Mouse (Mus musculus) spleen, postnatal 36 days (tissue): ENCODE data around the gene Rps6ka5.
A peak's percentile ranks its signal among the peaks of the same experiment; 100 is the strongest.

Experiments used
- DNase-seq, 2 experiments: peaks; one replicate each; pipeline ENCODE4 v3.0.0; 2022; ENCODE audit warnings: low spot score in 2 of 2, mixed read lengths in 1 of 2

Rps6ka5 gene

GRCm38 (mm10) chr12:100726651-100727050 lies at the start of gene Rps6ka5:
Gene Rps6ka5, minus strand, starts transcription at chr12:100726983.
- no peak for DNase-seq

DNA sequence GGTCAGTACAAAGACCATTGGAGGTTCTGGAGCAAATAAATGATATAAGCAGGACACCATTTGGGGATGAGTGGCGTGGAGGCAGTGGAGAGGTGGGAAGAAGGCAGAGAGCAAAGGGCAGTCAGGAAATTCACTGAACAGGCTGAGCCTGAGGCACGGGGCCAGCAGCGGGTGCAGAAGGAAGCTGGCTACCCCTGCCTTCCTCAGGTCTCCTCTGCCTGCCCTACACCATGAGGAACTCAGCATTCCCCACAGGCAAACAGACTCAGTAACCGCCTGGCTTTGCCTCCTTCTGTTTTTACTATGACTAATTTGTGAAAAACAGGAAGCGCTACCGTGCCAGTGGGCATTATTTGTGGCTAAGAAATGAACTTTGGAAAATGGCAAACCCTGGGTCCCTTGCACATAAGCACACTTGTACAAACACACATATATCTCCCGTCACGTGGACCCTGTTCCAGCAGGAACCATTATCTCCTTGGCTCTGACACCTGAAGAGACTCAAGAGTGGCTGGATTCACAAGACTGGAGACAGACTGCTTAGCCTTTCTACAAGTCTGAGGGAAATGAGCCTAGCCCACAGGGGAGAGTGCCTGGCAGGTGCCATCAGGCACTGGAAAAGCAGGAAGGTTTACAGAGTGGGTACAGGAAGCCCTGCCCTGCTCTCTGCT lies 49.3 kb upstream of the Rps6ka5 start:
- peak in 1 of 2 experiments; percentile 19 for DNase-seq

DNA sequence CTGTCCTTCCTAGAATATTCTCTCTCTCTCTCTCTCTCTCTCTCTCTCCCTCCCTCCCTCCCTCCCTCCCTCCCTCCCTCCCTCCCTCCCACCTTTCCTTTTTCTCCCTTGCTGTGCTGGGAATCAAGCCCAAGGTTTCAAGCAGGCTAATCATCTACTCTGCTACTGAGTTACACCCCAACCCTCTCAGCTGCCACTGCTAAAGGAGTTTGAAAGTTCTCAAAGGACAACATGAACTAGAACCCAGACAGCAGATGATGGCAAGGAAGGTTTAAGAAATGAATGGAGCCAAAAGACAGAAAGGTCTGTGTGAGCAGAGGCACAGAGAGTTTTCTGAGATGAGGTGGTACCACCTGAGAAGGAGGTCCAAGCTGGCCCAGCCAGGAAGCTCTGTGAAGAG lies 48.5 kb upstream of the Rps6ka5 start:
- DNase-seq = no peak

DNA sequence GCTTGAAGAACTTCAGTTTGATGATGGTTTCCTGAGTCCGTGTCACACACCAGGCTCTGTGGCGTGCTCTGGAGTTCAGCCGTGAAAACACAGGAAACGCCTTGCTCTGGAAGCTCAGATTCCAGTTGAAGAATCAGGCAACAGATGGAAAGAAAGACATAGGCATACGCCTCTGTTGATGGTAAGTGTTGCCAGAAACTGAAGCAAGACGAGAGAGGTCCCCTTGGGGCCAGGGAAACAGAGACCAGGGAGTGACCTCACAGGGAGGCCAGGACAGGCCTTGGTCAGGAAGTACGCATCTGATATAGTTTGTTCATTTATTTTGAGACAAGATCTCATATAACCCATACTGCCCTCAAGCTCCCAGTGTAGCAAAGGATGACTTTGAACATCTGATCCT lies 48.0 kb upstream of the Rps6ka5 start:
- DNase-seq = no peak

DNA sequence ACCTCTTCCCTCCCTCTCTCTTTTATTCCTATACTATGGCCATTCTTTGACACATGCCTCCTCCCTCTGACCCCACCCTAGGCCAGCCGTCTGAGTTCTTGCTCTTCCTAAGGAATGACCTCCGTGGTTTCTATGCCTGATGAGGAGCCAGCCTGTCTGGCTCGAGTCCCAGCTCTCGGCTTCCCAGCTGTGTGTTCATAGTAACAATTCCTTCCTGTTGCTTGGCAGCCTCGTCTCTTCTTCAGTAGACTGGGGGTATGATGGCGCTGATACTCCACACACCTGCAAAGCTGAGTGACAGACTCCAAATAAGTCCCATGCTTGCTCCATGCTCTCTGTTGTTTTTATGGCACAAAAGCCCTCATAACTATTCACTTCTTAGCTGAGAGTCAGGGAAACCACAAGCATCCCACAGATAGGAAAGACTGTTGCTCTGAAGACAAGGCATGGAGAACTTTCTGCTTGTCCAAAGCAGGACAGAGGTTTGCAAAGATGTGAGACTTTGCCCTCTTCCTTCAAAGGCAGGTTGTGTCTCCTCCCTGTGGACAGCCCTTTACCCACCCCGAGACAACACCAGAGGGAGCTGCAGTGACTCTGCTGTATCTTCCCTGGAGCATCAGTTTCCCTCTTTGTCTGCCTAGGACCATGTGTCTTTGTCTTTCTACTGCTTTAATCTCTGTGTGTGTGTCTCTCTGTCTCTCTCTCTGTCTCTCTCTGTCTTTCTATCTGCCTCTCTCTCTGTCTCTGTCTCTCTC lies 45.6 kb upstream of the Rps6ka5 start:
- peak in 1 of 2 experiments; percentile 23 for DNase-seq

DNA sequence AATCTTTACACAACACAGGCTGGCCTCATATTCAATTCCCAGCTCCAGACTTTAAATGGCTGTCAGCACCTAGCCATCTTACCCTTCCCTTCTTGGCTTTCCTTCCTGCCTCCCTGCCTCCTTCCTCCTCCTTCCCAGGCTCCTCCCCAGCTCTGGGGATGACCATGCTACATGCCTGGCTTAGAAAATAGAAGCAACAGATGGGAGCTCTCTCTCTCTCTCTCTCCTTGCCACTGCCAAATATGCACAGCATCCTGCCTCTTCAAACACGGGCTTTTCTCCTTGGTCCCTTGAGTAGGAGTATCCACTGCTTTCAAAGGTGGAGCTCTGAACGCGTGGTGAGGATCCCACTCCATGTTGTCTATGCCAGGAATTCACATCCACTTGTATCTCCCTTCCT lies 44.0 kb upstream of the Rps6ka5 start:
- no peak for DNase-seq

DNA sequence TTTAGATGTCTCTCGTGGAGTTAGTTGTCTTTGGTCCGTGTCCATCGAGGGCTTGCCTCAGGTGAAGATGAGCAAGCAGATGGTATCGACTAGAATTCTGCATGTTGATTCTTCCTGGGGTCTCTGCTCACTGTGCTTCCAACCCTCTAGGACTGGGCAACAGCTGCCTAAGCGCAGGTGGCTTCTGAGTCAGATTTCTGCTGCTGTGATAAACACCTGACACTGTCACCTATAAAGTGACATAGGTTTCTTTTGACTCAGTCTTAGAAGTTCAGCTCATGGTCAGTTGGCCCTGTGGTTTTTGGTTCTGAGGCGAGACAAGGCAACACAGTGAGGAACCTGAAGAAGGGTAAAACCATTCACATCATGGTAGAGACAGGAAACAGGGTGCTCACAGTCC lies 43.1 kb upstream of the Rps6ka5 start:
- no peak for DNase-seq

DNA sequence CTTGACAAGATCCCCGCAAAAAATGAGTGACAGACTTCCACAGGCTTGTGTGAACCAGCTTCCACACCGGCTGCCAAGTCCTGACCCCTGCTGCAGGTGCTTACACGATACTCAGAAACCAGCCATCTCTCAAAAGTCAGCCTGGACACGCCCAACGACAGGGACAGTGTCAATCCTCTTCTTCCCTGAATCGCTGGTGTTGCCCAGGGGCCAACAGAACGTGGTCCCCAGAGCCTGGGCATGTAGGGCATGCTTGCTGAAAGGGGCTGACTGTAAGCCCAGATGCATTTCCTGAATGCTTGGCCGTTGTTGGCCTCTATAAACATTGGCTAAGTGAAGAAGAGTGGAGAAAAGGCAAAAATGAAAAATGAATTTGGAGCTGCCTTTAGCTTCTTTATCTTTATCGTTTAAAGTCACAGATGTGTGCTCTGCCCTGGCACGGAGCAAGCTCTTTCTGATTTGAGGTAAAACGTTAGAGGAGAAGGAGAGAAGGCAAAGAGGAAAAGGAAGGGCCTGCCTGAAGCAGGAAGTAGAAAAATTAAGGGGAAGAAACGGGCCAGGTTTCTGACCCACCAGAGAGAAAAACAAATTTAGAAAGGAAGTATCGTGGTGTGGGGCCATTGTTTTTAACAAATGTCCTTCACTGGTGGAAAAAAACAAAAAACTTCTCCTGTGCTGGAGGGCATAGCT lies 37.7 kb upstream of the Rps6ka5 start:
- peak in 1 of 2 experiments; percentile 40 for DNase-seq

GRCm38 (mm10) chr12:100762663-100763425 lies 36.1 kb upstream of the Rps6ka5 start:
- no peak for DNase-seq

GRCm38 (mm10) chr12:100757427-100757826 lies 30.6 kb upstream of the Rps6ka5 start:
- no peak for DNase-seq

DNA sequence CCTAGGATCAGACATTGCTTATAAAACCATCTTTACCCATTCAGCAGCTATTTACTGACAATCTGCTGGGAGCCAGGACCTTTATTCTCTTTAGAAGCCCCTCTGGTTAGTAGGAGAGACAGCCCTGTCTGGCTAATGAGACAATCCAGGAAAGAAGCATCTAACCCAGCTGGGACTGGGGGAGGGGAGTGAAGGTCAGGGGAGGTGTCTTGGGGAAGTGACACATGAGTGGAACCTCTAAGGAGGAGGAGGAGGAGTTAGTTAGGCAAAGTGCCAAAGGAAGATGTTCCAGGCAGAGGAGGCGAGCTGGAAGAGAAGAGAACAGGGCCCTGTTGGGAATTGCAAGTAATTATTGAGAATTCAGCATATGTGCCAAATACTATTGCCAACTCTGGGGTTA lies 26.9 kb upstream of the Rps6ka5 start:
- DNase-seq = no peak

DNA sequence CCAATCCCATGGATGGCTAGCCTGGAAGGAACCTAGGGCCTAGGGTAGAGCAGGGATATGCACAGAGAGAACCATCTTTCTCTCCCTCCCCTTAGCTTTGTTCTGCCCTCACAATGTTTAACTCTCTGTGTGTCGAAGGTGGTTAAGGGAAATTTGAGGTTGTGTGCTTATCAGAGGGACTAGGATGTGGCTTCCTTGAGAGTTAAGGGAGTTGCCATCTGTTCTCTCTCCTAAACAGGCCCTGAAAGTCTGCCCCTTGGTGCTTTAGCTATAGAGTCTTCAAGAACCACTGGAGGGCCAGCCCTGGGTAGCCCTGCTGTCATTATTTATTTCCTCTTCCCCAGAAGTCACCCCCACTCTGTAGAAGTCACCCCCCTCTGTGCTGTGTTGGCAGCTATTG lies 26.2 kb upstream of the Rps6ka5 start:
- no peak for DNase-seq

GRCm38 (mm10) chr12:100742468-100742867 lies 15.7 kb upstream of the Rps6ka5 start:
- DNase-seq = no peak

- DNase-seq = no peak
These were observed 13.5 kb upstream of the Rps6ka5 start for GRCm38 (mm10) chr12:100740313-100740712.

DNA sequence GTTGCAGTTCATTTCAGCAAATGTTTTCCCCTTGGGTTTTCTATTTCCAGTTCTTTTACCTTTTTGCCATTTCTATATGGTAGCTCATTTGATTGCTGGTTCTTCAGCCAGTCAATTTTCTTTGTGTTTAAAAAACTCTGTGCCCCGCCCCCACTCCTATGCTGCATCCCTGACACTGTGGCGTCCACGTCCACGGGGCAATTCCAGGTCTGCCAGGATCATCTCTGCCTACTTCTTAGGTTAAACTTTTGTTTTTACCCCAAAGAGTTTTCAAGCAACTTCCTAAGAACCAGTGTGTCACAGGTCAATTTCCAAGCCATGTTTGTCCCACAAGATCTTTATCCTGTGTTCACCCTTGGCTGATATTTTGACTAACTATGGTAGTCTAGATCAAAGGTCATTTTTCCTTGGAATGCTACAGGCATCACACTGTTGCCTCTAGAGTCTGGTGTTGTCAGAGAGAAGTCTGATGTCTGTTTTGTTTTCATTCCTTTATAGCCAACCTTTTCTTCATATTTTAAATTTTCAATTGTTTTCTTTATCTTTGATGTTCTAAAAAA lies 12.3 kb upstream of the Rps6ka5 start:
- no peak for DNase-seq

DNA sequence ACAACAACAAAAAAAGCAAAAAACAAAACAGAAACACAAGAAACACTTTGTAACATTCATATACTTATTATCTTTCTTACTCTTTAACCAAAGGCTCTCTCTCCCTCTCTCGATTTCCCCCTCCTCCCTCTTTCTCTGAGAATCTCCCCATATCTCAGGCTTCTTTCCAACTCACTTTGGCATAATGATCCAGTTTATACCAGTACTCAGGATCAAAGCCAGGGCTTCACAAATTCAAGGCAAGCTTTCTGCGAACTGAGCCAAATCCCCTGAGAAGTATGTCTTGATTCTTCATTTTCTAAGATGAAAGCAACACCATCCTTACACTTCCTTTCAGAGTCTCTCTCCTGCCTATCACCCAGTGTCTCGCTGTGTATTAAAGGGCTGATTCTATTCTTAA lies 11.7 kb upstream of the Rps6ka5 start:
- no peak for DNase-seq

- DNase-seq = no peak
These were observed 8.8 kb upstream of the Rps6ka5 start for GRCm38 (mm10) chr12:100735581-100735980.

- DNase-seq = no peak
These were observed 8.4 kb upstream of the Rps6ka5 start for GRCm38 (mm10) chr12:100735156-100735555.

GRCm38 (mm10) chr12:100728646-100729485 lies 2.1 kb upstream of the Rps6ka5 start:
- peak; percentile 50 to 54 for DNase-seq

GRCm38 (mm10) chr12:100727891-100728290 lies 1.1 kb upstream of the Rps6ka5 start:
- no peak for DNase-seq

GRCm38 (mm10) chr12:100725458-100725786 lies 1.4 kb downstream of the Rps6ka5 start:
- DNase-seq = no peak
